Mouse (Mus musculus): ENCODE measurements around the gene Dop1b.

Dop1b gene

DNA sequence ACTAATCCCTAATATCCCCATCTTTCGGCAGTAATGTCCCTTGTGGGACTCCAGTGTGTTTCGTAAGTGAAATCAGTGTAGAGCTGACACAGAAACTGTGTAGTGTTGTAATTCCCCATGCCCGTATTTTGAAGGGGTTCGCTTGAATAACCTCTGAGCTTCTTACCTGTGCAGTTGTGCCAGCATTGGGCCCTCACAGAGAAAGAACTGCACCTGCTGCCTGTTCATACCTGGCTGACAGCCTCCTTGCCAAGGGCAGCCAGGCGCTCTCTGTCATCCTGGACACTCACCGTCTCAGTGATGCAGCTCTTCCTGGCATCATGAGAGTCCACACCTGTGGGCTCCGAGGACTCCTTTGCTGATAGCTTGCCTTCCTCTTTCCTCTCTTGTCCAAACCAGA, 1.3 kb downstream of the Dop1b start:
- DNase-seq (ENCODE audit: low spot score) = no peak

DNA sequence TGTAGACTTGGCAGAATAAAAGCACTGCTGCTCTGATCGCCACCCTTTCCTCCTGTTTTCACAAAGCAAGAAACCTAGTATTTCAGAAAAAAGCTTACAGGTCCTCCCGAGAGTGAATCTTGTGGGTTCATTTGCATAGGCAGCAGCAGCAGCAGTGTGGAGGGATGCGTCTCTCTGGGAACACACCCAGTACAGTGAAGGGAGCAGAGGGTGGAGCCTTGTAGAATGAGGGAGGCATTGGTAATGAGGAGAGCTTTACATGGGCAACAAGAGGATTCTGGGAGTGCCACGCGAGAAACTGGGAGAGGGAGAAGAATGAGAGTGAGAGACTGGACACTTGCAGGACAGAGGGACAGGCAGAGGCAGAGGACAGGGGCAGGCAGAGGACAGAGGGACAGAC, 2.7 kb downstream of the Dop1b start:
- no peak for DNase-seq (ENCODE audit: low spot score)

DNA sequence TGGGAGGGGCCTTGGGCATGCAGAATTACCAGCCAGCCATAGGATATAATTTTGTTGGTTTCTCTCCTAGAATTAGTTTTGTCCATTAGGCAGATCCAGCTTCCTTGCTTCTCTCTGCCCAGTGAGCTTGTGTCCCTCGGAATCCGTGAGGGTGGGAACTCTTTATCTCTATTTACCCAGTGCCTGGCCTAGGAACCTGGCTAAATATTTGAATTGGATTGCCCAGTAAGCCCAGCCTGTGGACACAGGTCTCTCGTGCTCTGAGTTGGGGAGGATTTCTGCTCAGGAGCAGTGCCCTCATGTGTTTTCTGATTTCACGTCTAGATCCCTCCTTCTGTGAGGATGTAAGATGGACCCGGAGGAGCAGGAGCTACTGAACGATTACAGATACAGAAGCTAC, 4.1 kb downstream of the Dop1b start:
- no peak for DNase-seq (ENCODE audit: low spot score)

DNA sequence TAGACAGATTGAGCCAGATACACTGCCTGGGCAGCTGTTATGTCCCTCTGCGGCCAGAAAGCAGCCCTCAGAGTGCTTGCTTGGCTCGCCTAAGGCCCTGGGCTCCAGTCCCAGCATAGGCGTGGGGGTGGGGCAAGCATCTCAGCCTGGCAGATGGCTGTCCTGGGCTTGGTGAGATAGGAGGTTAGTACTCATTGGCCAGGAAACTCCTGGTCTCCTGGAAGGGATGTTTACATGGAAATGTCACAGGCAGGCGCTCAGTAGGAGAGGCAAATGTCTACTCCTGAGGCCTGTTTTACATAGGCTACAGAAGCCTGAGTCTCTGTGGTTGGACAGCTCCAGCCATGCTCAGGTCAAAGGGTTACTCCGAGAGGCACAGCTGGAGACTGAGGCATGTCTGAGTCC, 5.6 kb downstream of the Dop1b start:
- DNase-seq (ENCODE audit: low spot score) = peak; percentile 29

DNA sequence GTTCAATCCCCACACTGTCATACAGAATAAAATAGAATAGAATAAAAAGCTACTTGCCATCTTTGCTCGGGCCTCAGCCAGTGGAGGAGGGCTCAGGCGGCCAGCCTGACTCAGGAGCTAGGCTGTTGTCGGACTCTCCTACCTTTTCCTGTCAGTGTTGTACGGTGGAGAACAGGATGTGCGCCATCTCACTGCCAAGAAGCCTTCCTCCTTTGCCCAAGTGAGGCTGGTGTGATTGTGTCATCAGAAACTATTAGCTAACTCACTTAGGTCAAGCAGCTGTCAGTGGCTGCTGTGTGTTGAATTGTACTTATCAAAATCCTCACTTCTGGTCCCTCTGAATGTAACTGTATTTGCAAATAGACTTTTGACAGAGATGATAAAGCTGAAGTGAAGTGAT, 10.1 kb downstream of the Dop1b start:
- no peak for DNase-seq (ENCODE audit: low spot score)

DNA sequence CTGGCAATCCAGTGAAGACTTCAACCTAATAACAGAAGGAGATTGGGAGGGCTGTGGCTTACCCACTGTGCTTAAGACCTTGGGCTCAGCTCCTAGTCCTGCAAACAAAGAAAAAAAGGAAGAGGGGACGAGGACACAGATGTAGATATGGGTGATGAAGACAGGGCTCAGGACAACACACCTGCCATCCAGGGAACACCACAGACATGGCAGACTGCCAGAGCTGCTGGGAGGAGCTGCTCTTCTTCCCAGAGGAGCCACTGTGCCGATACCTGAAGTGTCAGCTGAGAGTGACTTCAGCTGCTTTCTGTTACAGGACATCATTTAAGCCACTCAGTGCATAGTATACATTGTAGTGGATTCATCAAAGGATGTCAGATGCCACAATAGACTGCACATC, 10.8 kb downstream of the Dop1b start:
- DNase-seq (ENCODE audit: low spot score) = no peak

DNA sequence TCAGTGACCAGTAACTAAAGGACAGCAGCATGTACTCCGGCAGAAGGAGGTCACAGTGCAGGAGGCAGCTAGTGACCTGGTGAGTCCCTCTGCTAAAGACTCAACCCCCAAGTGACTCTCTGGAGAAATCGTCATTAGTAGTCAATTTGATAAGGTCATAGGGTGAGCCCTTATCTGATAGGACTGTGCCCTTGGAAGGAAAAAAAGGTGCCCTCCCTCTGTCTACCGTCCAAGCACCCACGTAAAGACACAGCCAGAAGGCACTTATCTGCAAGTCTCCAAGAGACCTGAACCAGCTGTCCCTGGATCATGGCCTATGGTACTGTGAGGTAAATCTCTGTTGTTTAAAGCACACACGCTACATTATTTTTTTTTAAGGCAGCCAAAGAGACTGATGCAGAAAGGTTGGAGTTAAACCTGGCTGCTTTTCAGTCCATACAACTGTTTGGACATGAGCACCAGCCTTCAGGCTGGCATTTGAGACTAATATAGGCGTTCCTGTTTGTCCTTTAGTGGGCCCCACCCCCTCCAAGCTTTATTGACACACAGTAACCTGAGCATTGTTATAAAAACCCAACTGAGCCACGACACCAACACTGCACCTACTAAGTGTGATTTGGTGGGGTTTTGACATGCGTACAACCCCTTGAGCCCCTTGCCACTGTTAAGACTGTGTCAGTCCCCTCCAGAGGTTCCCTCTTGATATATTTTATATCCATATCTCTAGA, 13.9 kb downstream of the Dop1b start:
- DNase-seq (ENCODE audit: low spot score) = no peak

DNA sequence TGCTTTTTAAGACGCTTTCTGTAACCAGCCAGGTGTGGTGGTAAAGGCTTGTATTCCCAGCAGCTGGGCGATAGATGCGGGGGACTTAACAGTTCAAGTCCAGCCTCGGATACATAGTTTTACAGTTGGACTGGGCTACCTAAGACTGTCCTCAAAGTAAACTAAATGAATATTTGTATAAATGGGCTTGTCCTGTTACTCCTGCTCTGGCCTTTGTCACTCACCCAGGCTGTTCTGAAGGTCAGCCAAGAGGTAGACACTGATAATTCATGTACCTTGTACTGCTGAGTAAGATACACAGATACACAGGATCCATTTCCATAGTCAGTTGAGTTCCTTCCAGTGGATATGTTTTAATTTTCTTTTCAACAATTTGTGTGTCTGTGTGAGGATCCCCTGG, 14.5 kb downstream of the Dop1b start:
- no peak for DNase-seq (ENCODE audit: low spot score)

DNA sequence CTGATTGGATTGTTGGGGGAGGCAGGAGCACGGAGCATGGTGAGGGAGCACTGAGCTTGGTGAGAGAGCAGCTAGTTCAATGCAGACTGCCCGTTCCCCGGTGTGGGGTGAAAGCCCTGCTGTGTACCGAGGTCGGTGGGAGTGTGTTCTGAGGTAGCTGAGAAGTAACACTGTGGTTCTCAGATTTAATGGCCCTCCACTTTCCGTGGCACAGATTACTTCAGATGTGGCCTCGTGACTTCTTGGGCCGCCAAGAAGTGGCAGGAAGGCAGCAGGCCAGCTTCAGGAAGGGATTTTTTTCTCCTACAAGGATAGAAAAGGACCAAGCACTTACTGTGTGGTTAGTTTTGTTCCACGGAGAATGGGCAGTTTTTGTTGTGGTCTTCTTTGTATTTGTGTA, 17.0 kb downstream of the Dop1b start:
- no peak for DNase-seq (ENCODE audit: low spot score)

DNA sequence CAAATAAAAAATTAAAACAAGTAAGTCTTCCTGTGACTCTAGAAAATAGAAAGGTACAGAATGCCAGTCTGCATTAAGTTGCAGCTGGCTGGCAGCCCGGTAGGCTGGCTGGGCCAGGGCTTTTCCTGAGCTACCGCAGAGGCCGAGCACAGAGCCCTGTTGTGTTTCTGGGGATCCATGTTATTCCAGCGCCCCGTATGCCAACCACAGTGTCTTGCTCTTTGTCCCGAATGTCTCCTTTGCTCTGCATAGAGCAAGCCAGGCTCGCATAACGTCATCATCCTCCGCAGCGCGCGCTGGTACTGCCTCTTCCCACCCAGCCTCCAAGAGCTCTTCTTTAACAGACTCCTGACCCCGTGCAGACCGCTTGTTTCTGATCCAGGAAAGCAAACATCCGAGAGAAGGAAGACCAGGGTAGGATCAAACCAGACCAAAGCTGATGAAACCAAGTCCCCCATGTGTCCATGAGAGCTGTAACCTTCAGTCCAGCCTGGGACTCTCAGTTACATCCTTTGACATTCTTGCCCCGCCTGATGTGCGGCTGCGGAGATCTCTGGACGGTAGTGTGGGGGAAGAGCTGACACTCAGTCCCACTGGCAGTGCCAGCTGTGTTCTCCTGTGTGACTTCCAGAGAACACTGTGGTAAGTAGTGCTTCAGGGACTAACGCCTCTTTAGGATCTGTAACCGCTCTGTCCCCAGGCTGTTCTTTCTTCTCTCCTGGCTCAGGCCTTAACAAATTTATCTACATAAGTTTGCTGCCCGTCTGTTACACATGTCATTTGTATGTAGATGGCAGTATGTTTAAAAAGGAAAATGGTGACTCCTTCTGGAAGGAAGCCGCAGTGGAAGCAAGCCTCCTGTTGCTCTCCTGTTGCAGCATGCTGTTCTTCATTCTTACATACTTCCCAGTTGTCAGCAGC, 18.4 kb downstream of the Dop1b start:
- DNase-seq (ENCODE audit: low spot score) = no peak

DNA sequence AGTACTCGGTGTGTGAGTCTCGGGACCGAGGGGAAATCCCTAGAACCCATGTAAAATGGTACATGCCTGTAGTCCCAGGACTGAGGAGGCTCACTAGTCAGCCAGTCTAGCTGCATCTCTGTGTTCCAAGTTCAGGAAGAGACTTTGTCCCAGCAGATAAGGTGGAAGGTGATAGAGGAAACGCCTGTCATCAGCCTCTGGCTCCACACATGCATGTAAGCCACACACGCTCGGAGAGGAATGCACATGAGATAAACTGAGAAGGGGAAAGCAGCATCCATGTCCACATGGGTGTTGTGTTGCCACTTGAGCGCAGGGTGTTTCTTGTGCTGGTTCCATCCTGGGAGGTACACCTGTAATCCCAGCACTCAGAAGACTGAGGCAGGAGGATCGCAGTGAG, 19.6 kb downstream of the Dop1b start:
- DNase-seq (ENCODE audit: low spot score) = no peak

DNA sequence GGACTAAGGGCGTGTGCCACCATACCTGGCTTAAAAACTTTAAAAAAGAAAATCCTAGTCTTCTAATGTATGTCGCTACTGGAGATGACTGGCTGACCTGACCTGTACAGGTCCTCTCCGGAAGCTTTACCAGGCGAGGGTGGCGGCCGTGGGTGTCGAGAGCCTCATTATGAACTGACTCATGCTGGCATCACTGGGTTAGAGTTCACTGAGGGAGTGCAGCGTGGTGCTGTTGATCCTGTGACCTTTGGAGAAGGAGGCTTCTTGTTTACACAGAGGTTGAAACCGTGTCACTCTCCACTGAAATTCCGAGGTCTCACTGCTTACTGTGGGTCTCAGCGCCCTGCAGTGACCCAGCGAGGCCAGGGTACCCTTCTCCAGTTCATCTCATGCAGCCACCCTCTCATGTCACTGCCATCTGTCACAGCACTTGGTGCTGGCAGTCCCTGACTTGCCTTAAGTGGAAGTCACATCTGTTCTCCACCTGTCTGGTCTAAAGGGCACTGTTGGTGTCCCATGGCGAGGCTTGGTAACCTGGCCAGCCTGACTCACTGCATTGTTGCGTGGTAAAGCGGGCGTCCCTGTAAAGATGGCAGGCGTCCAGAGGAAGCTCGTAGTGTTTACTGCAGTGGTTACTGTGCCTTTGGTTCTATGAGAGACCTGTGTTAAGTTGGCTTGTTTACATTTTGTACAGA, 21.3 kb downstream of the Dop1b start:
- DNase-seq (ENCODE audit: low spot score) = peak; percentile 23

DNA sequence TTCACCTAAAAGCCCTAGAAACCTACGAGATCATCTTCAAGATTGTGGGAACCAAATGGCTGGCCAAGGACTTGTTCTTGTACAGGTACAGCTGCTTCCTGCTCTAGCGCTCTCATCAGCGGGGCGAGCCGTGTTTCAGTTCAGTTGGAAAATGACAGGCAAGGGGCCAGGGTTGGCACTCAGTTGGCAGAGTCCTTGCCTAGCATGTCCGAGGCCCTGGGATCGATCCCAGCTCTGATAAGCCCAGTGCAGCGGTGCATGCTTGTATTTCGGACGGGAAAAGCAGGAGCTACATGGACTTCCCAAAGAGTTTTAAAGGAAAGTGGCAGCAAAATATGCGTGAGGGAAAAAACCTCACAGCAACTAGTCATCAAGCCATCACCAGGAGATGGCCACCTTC, 27.5 kb downstream of the Dop1b start:
- no peak for DNase-seq (ENCODE audit: low spot score)

DNA sequence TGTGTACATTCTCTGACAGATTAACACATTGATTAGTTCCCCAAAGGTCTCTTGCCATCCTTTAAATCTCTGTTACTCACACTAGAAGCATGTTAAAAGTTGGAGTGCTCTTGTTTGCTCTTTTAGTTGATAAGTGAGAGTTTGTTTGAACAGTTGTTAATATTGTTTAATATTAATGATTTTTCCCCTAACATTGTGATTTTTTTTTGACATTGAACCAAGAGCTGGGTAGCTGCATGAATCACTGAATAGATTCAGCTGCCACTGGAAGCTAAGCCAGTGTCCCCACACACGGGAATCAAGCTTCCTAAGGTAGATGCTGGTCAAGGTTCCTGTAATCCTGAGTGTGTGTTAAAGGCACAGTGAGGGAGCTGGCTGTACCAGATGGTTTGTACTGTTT, 31.2 kb downstream of the Dop1b start:
- no peak for DNase-seq (ENCODE audit: low spot score)

DNA sequence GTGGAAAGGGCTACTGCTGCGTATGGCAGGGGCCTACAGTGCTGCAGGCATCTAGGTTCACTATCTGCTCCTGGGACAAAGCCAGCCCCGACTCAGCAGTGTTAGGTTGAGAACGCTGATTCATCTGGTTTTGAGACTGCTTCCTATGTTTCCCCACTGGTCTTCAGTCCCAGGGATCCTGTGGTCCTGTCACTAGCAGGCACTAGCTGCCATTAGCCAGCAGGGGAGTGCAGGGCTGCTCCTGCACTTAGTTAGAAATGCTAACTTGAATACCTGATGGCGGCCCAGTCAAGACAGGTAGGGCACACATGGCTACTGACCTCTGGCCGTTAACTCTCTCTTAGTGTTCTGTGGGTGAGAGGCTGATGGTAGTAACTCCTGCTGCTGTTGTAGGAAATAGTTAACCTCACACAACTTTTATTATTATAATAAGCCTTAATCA, 32.4 kb downstream of the Dop1b start:
- DNase-seq (ENCODE audit: low spot score) = no peak

DNA sequence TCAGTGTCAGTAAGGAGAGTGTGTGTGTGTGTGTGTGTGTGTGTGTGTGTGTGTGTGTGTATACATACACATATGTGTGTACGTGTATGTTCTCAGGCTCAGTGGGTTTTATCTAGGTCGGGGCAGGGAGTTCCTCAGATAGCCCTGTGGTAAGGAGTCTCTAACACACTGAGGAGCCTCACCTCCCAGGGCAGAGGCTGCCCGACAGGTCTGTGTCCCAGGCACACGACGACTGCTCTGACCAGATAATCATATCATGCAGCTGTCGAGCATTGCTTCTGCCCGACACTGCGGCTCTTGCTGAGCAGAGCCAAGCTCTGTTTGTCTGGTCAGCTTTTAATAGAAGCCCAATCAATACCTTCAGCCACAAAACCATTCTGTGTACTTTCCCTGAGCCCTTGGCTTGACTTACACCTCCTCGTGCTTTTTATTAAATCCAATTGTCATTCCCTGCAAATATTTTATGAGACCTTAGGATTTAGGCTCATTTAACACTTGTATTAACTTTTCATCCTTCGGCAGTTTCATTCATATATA, 33.2 kb downstream of the Dop1b start:
- DNase-seq (ENCODE audit: low spot score) = no peak

DNA sequence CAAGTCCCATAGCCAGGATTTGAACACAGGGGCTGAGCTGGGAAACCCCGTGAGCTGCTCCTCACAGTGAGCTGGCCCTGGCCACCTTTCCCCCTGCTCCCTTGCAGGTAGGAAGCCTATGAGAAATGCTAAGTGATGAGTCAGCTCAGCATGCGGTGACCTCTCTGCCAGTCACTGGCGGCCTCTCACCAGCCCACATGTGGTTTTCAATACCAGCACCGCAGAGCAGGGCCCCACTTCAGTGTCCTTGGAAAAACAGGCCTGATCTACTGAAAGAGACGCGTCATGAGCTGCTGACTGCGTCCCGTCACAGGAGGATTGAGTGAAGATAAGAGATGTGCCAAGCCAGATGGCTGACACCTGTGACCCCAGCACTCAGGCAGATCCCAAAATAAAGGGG, 34.7 kb downstream of the Dop1b start:
- no peak for DNase-seq (ENCODE audit: low spot score)

DNA sequence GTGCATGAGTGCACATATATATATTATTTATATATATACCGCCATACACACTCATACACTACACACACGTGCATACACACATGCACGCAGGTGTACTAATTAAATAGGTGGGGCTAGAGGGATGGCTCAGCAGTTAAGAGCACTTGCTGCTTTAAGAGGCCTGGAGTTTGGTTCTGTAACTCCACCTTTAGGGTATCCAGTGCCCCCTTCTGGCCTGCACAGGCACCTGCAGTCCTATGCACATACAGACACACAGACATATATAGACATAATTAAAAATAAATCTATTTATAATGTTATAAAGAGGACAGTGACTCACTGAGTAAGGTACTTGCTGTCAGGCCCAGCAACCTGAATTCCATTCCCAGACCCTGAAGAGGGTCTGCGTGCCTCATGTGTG, 35.3 kb downstream of the Dop1b start:
- DNase-seq (ENCODE audit: low spot score) = no peak

DNA sequence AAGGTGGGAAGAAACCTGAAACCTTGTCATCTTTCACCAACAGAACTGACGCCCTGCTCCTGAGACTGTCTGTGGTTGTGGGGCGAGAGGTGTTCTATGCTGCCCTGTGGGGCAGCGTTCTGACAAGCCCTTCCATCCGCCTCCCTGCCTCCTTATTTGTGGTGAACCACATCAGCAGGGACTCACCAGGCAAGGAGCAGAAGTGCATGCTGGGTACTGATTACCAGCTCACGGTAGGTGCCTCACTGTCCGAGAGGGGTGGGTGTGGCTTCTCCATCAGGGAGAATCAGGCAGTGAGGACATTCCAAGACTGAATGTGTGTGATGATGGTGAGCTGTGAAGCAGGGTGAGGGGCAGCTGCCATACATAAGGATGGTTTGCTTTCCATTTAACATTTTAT, 35.7 kb downstream of the Dop1b start:
- DNase-seq (ENCODE audit: low spot score) = no peak

DNA sequence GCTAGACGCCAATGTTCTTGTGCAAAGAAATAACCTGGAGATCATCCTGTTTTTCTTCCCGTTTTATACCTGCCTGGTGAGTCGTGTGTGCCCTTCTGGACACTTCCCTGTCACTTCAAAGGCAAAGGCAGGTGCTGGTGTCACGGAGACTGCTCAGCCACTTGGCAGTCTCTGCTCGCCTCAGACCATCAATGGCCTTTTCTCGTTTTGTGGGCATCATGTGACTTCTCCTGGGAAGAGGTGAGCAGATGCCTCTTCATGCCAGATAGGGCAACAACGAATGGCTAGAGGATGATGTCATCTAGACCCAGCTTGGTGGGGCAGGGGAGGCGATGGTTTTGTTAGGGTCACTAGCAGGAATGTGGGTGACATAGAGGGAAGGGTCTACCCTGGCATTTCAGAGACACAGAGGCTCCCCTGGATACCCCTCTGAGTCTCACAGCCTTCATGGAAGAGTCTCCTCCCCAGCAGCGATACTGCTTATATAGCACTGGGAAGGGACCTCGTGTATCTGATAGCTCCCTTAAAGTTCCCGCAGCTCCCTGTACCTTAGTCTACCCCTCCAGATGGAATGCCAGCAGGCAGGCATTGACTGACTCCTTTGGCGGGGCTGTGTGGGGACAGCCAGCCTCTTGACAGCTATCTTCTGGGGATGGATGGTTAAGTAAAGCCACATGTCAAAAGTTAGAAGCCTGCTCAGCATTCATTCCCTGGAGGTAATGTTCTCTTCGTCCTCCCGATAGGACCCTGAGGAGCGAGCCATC, 37.6 kb downstream of the Dop1b start:
- DNase-seq (ENCODE audit: low spot score) = no peak

DNA sequence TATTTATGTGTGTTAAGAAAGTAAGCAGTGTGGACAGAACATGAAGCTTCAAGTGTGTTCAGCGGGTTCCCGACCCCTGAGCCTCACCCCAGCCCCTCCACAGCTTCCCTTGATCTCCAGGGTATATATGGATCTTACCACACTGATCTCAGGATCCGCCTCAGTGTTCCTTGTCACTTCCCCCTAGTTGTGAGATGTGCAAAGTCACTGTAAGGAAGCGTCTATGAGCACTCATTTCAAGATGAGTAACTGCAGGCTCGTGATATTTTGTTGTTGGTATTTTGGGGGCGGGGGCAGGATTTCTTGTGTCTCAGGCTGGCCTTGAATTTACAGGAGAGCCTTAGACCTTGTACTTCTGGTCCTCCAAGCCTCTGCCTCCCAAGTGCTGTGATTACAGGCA, 38.8 kb downstream of the Dop1b start:
- no peak for DNase-seq (ENCODE audit: low spot score)

DNA sequence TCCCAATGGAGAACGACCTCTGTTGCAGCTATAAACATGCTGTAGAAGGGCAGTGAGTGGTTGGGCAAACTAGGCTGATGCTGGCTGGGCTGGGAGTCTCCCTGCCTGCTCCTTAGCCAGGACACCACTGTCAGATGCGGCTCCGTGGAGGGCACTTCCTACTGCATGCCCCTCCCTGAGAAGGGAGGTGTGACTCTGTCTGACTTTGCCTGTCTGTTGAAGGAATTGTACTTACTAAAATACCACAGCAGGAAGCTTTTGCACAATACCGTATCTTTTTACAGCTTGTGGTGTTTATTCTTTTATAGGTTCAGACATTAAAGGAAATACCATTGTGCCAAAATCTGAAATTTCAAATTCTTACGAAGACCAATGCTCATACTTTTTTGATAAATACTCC, 40.1 kb downstream of the Dop1b start:
- no peak for DNase-seq (ENCODE audit: low spot score)
